Mouse (Mus musculus) kidney, embryonic 15.5 days (tissue): ENCODE measurements around the gene Creb5. TPM values are rescaled to one million over a fixed set of nuclear protein-coding genes. Genes with fewer than 3 reads are reported as not detected.

ENCODE experiments used
- ATAC-seq: fragments of 200-750 bp; cut with Nextera tagmentation; replicated peaks from 2 replicates; pipeline ENCODE4 v1.8.0; 2017; ENCODE audit warnings: moderate TSS enrichment; ENCODE audit not compliant: low FRiP score
- H3K27ac ChIP-seq: fragments of 300-500 bp; sonication (generic); 2 replicates; pipeline ENCODE4 v1.5.1; 2015; ENCODE audit warnings: mild to moderate bottlenecking, inconsistent platforms
- H3K27me3 ChIP-seq: fragments of 300-500 bp; sonication (generic); 2 replicates; pipeline ENCODE4 v1.6.1; 2015; ENCODE audit warnings: inconsistent platforms
- H3K36me3 ChIP-seq: fragments of 300-500 bp; sonication (generic); 2 replicates; pipeline ENCODE4 v1.6.1; 2015; ENCODE audit warnings: inconsistent platforms
- H3K4me1 ChIP-seq: fragments of 300-500 bp; sonication (generic); 2 replicates; pipeline ENCODE4 v1.6.1; 2015; ENCODE audit warnings: inconsistent platforms
- H3K4me2 ChIP-seq: fragments of 300-500 bp; sonication (generic); 2 replicates; pipeline ENCODE4 v1.6.1; 2015; ENCODE audit warnings: moderate library complexity, mild to moderate bottlenecking, inconsistent platforms
- H3K4me3 ChIP-seq: fragments of 300-500 bp; sonication (generic); replicated peaks from 2 replicates; pipeline ENCODE4 v1.5.1; 2015; ENCODE audit warnings: mild to moderate bottlenecking, inconsistent platforms
- H3K9ac ChIP-seq: fragments of 300-500 bp; sonication (generic); 2 replicates; pipeline ENCODE4 v1.6.1; 2015; ENCODE audit warnings: mild to moderate bottlenecking, inconsistent platforms
- H3K9me3 ChIP-seq: fragments of 300-500 bp; sonication (generic); replicated peaks from 2 replicates; pipeline ENCODE4 v1.6.1; 2016; ENCODE audit warnings: inconsistent platforms
- WGBS: fragments of 180-500 bp; shearing (Covaris S2); methylation state at CpG from one replicate; pipeline ENCODE4 v1.1.7; 2015; ENCODE audit warnings: mixed read lengths; 5-methylcytosine and 5-hydroxymethylcytosine counted together
- polyA plus RNA-seq: library from polyadenylated mRNA; unstranded; fragments of >200 nt; fragmentation: Nextera tagmentation; extraction: Ambion mirVana; gene quantifications from 2 replicates; pipeline ENCODE4 v1.2.1, GENCODE M21; 2015

Gene Creb5
- polyA plus RNA-seq, 1 experiment from 2014 or later: 5.4 TPM

DNA sequence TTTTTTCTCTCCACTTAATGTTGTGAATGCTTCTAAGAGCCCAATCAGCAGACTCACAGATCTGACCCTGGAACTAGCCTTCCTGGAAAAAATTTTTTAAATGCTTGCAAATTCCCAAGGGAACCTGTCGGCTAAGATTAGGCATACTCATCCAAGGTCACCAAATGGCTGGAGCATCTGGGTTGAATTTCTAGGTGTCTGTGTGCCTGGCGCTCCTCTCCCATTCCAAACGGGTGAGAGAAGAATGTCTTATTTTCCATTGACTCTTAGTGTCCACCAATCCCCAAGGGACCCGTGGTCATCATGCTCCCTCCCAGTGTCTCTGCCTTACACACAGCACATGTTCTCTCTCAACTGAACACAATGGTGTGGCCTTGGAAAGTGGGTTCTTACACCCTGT is 244.4 kb downstream of the Creb5 start:
- H3K27ac ChIP-seq: no peak overlapping the region

DNA sequence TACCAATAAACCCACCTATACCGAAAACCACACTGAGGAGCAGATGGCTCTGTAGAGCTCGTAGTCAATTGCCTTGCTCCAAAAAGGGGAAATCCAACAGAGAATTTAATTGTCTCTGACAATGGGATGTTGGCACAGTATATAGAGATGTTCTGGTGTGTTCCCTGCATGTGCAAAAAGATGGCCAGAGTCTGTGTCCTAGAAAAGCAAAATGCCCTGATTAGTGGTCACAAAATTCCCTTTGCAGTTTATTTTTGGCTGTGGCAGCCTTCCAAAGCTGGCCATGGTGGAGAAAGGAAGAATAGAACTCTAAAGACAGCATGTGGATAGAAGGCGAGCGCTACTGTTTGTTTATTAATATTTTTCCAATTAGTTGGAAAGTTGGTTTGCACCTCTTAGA is 250.5 kb downstream of the Creb5 start:
- H3K4me2 ChIP-seq: no peak overlapping the region
- WGBS: 94% methylated on average over 4 of the region's 4 CpGs
- no peak overlapping the region for H3K4me3 ChIP-seq
- H3K36me3 ChIP-seq: no peaks in the 10 kb centered on the region
- H3K27me3 ChIP-seq: no peaks in the 10 kb centered on the region
- no peak overlapping the region for H3K9ac ChIP-seq
- H3K4me1 ChIP-seq: no peaks in the 10 kb centered on the region
- H3K9me3 ChIP-seq: no peaks in the 10 kb centered on the region
- ATAC-seq: no peak
- no peak overlapping the region for H3K27ac ChIP-seq

More for the DNA sequence above, 244.4 kb downstream of the Creb5 start:
- ATAC-seq: no peak
- Histone ChIP-seq H3K4me2 (no peak overlapping the region), H3K9me3 (no peaks in the 10 kb centered on the region), H3K4me1 (no peaks in the 10 kb centered on the region), H3K27me3 (no peaks in the 10 kb centered on the region), H3K9ac (no peak overlapping the region), H3K4me3 (no peak overlapping the region), H3K36me3 (no peaks in the 10 kb centered on the region)
- WGBS: 78% methylated on average over 4 of the region's 4 CpGs

- Histone ChIP-seq H3K27ac (no peak overlapping the region), H3K4me1 (peaks cover 11% of the 10 kb centered on the region), H3K4me3 (no peak overlapping the region), H3K4me2 (no peak overlapping the region), H3K9me3 (peaks cover 2% of the 10 kb centered on the region; the same call in 1 of the 2 replicates), H3K27me3 (no peaks in the 10 kb centered on the region), H3K9ac (no peak overlapping the region), H3K36me3 (no peaks in the 10 kb centered on the region)
- no peak for ATAC-seq
- 88% methylated on average over 5 of the region's 5 CpGs for WGBS
Measured at GRCm38 (mm10) chr6:53541798-53542197, 254.7 kb downstream of the Creb5 start.

DNA sequence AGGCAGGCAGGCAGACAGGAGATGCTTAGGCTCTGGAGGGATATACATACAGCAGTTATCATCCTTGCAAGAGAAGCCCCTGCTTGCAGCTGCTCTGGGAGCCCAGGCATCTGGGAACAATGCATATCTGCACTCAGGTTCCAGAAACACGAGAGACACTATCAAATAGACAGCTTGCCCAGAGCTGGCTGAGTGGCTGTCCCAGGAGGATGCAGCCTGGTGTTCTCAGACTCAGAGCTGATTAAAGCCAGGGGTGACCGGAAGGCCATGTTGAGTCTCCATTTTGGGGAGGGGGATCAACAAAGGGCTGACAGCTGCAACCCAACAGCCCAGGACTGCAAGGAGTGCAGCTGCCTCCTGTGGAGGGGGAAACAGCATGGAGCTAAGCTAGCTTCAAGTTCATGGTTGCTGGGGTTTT is 258.4 kb downstream of the Creb5 start:
- peak; percentile 50; the same call in 1 of the 2 replicates for ATAC-seq
- WGBS: 20% methylated on average over 2 of the region's 2 CpGs
- peak overlapping the region; percentile 23 for H3K27ac ChIP-seq
- peaks cover 2% of the 10 kb centered on the region; the same call in 1 of the 2 replicates for H3K9me3 ChIP-seq
- H3K36me3 ChIP-seq: no peaks in the 10 kb centered on the region
- no peak overlapping the region for H3K9ac ChIP-seq
- peaks cover 34% of the 10 kb centered on the region for H3K4me1 ChIP-seq
- H3K27me3 ChIP-seq: peaks cover 12% of the 10 kb centered on the region
- H3K4me2 ChIP-seq: no peak overlapping the region
- no peak overlapping the region for H3K4me3 ChIP-seq

GRCm38 (mm10) chr6:53545989-53546388 is 258.9 kb downstream of the Creb5 start:
- Histone ChIP-seq H3K9me3 (peaks cover 2% of the 10 kb centered on the region; the same call in 1 of the 2 replicates), H3K4me3 (no peak overlapping the region), H3K36me3 (no peaks in the 10 kb centered on the region), H3K4me1 (peaks cover 34% of the 10 kb centered on the region), H3K9ac (no peak overlapping the region), H3K27me3 (peaks cover 17% of the 10 kb centered on the region), H3K27ac (peak overlapping the region; percentile 23; the same call in 1 of the 2 replicates), H3K4me2 (no peak overlapping the region)
- WGBS: 22% methylated on average over 5 of the region's 5 CpGs
- ATAC-seq: 0 out of 2 replicates have a peak, but pooled peaks have one; percentile 18

GRCm38 (mm10) chr6:53548236-53548635 is 261.2 kb downstream of the Creb5 start:
- WGBS: 29% methylated on average over 6 of the region's 6 CpGs
- H3K9me3 ChIP-seq: peaks cover 2% of the 10 kb centered on the region; the same call in 1 of the 2 replicates
- no peak overlapping the region for H3K4me2 ChIP-seq
- no peak overlapping the region for H3K27ac ChIP-seq
- H3K27me3 ChIP-seq: peaks cover 33% of the 10 kb centered on the region
- H3K4me3 ChIP-seq: no peak overlapping the region
- H3K4me1 ChIP-seq: peaks cover 34% of the 10 kb centered on the region
- ATAC-seq: peak; percentile 71
- no peak overlapping the region for H3K9ac ChIP-seq
- H3K36me3 ChIP-seq: no peaks in the 10 kb centered on the region

GRCm38 (mm10) chr6:53549409-53549808 is 262.3 kb downstream of the Creb5 start:
- Histone ChIP-seq H3K36me3 (no peaks in the 10 kb centered on the region), H3K4me3 (no peak overlapping the region), H3K9ac (no peak overlapping the region), H3K4me2 (no peak overlapping the region), H3K4me1 (peaks cover 34% of the 10 kb centered on the region), H3K9me3 (peaks cover 2% of the 10 kb centered on the region; the same call in 1 of the 2 replicates), H3K27ac (no peak overlapping the region), H3K27me3 (peaks cover 34% of the 10 kb centered on the region)
- 19% methylated on average over 6 of the region's 6 CpGs for WGBS
- no peak for ATAC-seq

DNA sequence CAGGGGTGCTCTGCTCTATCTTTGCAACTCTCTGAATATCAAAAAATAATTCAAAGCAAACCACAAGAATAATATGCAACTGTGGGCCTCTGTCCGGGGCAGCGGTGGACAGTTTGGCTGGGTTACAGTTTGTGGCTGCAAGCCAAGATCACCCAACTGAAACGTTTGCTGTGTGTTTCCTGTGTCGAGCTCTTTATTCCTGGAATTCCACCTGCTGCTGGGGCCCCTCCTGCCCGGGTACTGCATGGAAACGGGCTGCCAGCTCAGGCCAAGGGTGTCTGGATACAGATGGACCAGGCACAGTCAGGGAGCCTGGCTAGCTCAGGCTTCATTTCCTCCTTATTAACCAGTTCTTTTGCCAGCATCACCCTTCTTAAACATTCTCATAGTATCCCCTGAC is 269.0 kb downstream of the Creb5 start:
- Histone ChIP-seq H3K27ac (no peak overlapping the region), H3K4me3 (no peak overlapping the region), H3K36me3 (no peaks in the 10 kb centered on the region), H3K9me3 (no peaks in the 10 kb centered on the region), H3K27me3 (peaks cover 34% of the 10 kb centered on the region), H3K4me2 (no peak overlapping the region), H3K4me1 (peaks cover 14% of the 10 kb centered on the region), H3K9ac (no peak overlapping the region)
- peak; percentile 58; the same call in 1 of the 2 replicates for ATAC-seq
- 11% methylated on average over 6 of the region's 6 CpGs for WGBS

- Histone ChIP-seq H3K27me3 (peaks cover 14% of the 10 kb centered on the region), H3K9ac (no peak overlapping the region), H3K4me3 (no peak overlapping the region), H3K4me2 (no peak overlapping the region), H3K36me3 (no peaks in the 10 kb centered on the region), H3K9me3 (no peaks in the 10 kb centered on the region), H3K4me1 (peaks cover 18% of the 10 kb centered on the region), H3K27ac (no peak overlapping the region)
- WGBS: 60% methylated on average over 5 of the region's 5 CpGs
- no peak for ATAC-seq
Measured at GRCm38 (mm10) chr6:53560928-53561327, 273.9 kb downstream of the Creb5 start.

DNA sequence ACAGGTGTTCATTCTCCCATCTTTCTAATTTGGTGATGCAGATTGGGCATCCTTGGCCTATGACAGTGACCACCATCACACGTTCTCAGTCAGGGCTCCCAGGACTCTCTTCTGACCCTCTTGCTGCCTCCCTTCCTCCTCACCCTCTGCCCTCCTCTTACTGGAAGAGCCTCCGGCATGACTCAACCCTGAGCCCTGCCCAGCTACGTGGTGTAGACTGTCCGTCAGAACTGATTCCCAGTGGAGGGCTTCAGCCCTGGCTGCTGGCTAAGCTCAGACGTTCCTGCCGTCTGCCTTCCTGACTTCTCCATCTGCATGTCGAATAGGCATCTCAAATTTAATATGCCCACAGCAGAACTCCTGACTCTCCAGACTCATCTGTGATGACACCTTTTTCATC is 275.5 kb downstream of the Creb5 start:
- Histone ChIP-seq H3K4me3 (no peak overlapping the region), H3K9ac (no peak overlapping the region), H3K9me3 (no peaks in the 10 kb centered on the region), H3K27ac (no peak overlapping the region), H3K4me1 (peaks cover 12% of the 10 kb centered on the region; the same call in 1 of the 2 replicates), H3K4me2 (no peak overlapping the region), H3K36me3 (no peaks in the 10 kb centered on the region), H3K27me3 (peaks cover 15% of the 10 kb centered on the region)
- no peak for ATAC-seq
- WGBS: 68% methylated on average over 7 of the region's 7 CpGs

DNA sequence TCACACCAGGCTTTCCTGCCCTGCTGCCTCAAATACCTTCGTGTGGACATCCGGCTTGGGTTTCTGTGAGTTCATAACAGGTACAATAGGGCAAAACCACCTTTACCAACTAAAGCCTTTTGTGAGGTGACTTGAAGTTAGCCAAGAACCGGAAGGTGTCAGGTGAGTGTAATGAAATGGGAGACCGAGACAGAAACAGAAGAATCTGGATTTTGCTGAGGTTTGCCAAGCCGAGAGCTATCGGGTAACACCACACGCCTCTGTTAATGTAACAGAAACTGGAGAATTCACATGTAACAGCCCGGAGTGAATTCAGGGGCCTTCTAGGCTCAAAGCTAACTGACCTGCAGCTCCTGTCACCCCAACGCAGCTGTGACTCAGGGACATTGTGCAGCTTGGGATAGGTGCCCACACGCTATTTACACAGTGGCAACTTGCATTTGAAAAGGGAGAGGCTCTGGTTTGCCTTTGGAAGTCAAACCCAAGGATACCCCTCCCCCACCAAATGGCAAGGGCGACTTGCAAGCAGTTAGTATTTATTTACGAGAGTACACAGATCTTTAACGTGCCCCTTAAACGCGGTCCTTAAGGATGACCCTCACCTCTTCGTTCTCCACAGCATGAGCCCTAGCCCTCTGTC is 276.6 kb downstream of the Creb5 start:
- no peak overlapping the region for H3K4me3 ChIP-seq
- no peak overlapping the region for H3K27ac ChIP-seq
- no peak overlapping the region for H3K4me2 ChIP-seq
- no peaks in the 10 kb centered on the region for H3K36me3 ChIP-seq
- H3K9me3 ChIP-seq: no peaks in the 10 kb centered on the region
- peaks cover 23% of the 10 kb centered on the region for H3K27me3 ChIP-seq
- ATAC-seq: no peak
- H3K4me1 ChIP-seq: peaks cover 14% of the 10 kb centered on the region
- 48% methylated on average over 16 of the region's 16 CpGs for WGBS
- H3K9ac ChIP-seq: no peak overlapping the region

GRCm38 (mm10) chr6:53569436-53569835 is 282.4 kb downstream of the Creb5 start:
- no peak overlapping the region for H3K27ac ChIP-seq
- H3K4me1 ChIP-seq: peaks cover 42% of the 10 kb centered on the region
- no peaks in the 10 kb centered on the region for H3K9me3 ChIP-seq
- ATAC-seq: no peak
- WGBS: 45% methylated on average over 3 of the region's 3 CpGs
- peaks cover 26% of the 10 kb centered on the region; the same call in 1 of the 2 replicates for H3K27me3 ChIP-seq
- no peak overlapping the region for H3K9ac ChIP-seq
- no peak overlapping the region for H3K4me2 ChIP-seq
- H3K36me3 ChIP-seq: no peaks in the 10 kb centered on the region
- no peak overlapping the region for H3K4me3 ChIP-seq
